Mouse (Mus musculus) layer of hippocampus, adult 8-10 months (tissue): Measurements from ENCODE around the gene Sars. TPM values are rescaled to one million over a fixed set of nuclear protein-coding genes. Genes with fewer than 3 reads are reported as not detected.
A peak's percentile ranks its signal among the peaks of the same experiment; 100 is the strongest.

Source experiments
- DNase-seq, 2 experiments: peaks; one replicate each; pipeline ENCODE4 v3.0.0; 2022; ENCODE audit warnings: low spot score in 2 of 2
- total RNA-seq, 4 experiments: library from RNA; stranded (reverse); gene quantifications; 2 replicates each; pipeline ENCODE4 v1.2.4; 2022

The Sars gene
- total RNA-seq, 4 experiments from 2014 or later: 191 to 220 (median 209) TPM

GRCm38 (mm10) chr3:108392793-108393192 is 52.2 kb downstream of the Sars start:
- DNase-seq: no peak

- DNase-seq: no peak
Observed at GRCm38 (mm10) chr3:108392299-108392698, 52.7 kb downstream of the Sars start.

GRCm38 (mm10) chr3:108389111-108389545 is 55.9 kb downstream of the Sars start:
- peak; percentile 94 to 97 for DNase-seq

GRCm38 (mm10) chr3:108386186-108386585 is 58.8 kb downstream of the Sars start:
- DNase-seq: peak; percentile 74 to 78

GRCm38 (mm10) chr3:108384425-108384824 is 60.6 kb downstream of the Sars start:
- no peak for DNase-seq

- peak; percentile 84 to 86 for DNase-seq
Observed at GRCm38 (mm10) chr3:108383485-108384354, 61.3 kb downstream of the Sars start, which contains the start of gene Psrc1. Gene Psrc1, plus strand, starts transcription at chr3:108383839.

GRCm38 (mm10) chr3:108381945-108382875 is 62.8 kb downstream of the Sars start:
- no peak for DNase-seq

- DNase-seq: no peak
Observed at GRCm38 (mm10) chr3:108380695-108381094, 64.3 kb downstream of the Sars start.

- DNase-seq: no peak
Observed at GRCm38 (mm10) chr3:108378875-108379663, 65.9 kb downstream of the Sars start.

Other genes starting within 250 kb of the Sars start
- 10 to 100 TPM; 15.7 to 21.2 (median 18.9) TPM for gene Cyb561d1, start 244.0 kb downstream of the Sars start, total RNA-seq
- 10 to 100 TPM; 23.1 to 36.3 (median 29.6) TPM for gene Atxn7l2, start 234.3 kb downstream of the Sars start, total RNA-seq
- 1 to 10 TPM; 2.1 to 3.8 (median 2.8) TPM for gene Sypl2, start 218.6 kb downstream of the Sars start, total RNA-seq
- 10 to 100 TPM; 75.1 to 78.6 (median 77.7) TPM for gene Psma5, start 188.3 kb downstream of the Sars start, total RNA-seq
- 100 to 1,000 TPM; 329 to 381 (median 353) TPM for gene Sort1, start 161.1 kb downstream of the Sars start, total RNA-seq
- gene Mybphl, start 80.3 kb downstream of the Sars start, total RNA-seq: 1 to 10 TPM in 2 of 4 experiments, under 1 TPM in 2; 0.52 to 1.8 (median 0.83) TPM
- gene Psrc1, start 61.4 kb downstream of the Sars start, total RNA-seq: 10 to 100 TPM; 17.0 to 27.2 (median 22.9) TPM
- 100 to 1,000 TPM; 170 to 179 (median 172) TPM for gene Celsr2, start 29.7 kb downstream of the Sars start, total RNA-seq
- 1 to 10 TPM; 1.4 to 3.5 (median 2.3) TPM for gene 1700013F07Rik, start 88.9 kb upstream of the Sars start, total RNA-seq
- gene 5330417C22Rik, start 91.3 kb upstream of the Sars start, total RNA-seq: 10 to 100 TPM; 22.1 to 33.4 (median 25.9) TPM
- 10 to 100 TPM; 48.9 to 63.5 (median 54.0) TPM for gene Tmem167b, start 117.3 kb upstream of the Sars start, total RNA-seq
- 10 to 100 TPM; 22.1 to 28.2 (median 27.0) TPM for gene Taf13, start 126.5 kb upstream of the Sars start, total RNA-seq
- gene Wdr47, start 146.1 kb upstream of the Sars start, total RNA-seq: 100 to 1,000 TPM; 113 to 153 (median 135) TPM
- 10 to 100 TPM; 28.4 to 35.8 (median 34.4) TPM for gene Clcc1, start 208.7 kb upstream of the Sars start, total RNA-seq